Mouse (Mus musculus) megakaryocyte progenitor cell, adult 5-6 weeks (primary cell): ENCODE data around the gene Vsx1. TPM values are rescaled to one million over a fixed set of nuclear protein-coding genes. Genes with fewer than 3 reads are reported as not detected.
A peak's percentile ranks its signal among the peaks of the same experiment; 100 is the strongest.

Experiments
- ATAC-seq: replicated peaks from 2 replicates; pipeline ENCODE4 v1.8.0; 2016; ENCODE audit warnings: mild to moderate bottlenecking, moderate TSS enrichment, inconsistent platforms; ENCODE audit not compliant: poor library complexity
- total RNA-seq, 2 experiments: library from RNA; stranded (forward) in 1 of 2; stranded (reverse) in 1 of 2; fragments of 157-497, 149-512 nt in 1 of 2; fragments of 200-1000 nt in 1 of 2; gene quantifications; 2 replicates each; pipeline versions ENCODE4 v1.2.3 to v1.2.4; 2015 to 2017

The Vsx1 gene
- total RNA-seq, 2 experiments from 2014 or later: not detected

- 0 out of 2 replicates have a peak, but pooled peaks have one; percentile 15 for ATAC-seq
Measured at GRCm38 (mm10) chr2:150647681-150648299, 41.4 kb downstream of the Vsx1 start.

GRCm38 (mm10) chr2:150646411-150647121 is 42.6 kb downstream of the Vsx1 start:
- ATAC-seq: peak; percentile 70

GRCm38 (mm10) chr2:150645225-150645624 is 43.9 kb downstream of the Vsx1 start:
- ATAC-seq: peak; percentile 16; the same call in 1 of the 2 replicates

- ATAC-seq: no peak
Measured at GRCm38 (mm10) chr2:150643726-150644415, 45.3 kb downstream of the Vsx1 start.

- ATAC-seq: no peak
Measured at GRCm38 (mm10) chr2:150643166-150643565, 46.0 kb downstream of the Vsx1 start.

- peak; percentile 56 for ATAC-seq
Measured at GRCm38 (mm10) chr2:150638370-150638733, 50.8 kb downstream of the Vsx1 start.

GRCm38 (mm10) chr2:150637702-150638369 is 51.3 kb downstream of the Vsx1 start:
- no peak for ATAC-seq

GRCm38 (mm10) chr2:150635877-150636446 is 53.2 kb downstream of the Vsx1 start:
- peak; percentile 77 for ATAC-seq

Other genes with a start within 250 kb of the Vsx1 start
- 3.1 and 4.5 TPM in 2 replicates for gene Zfp442, start 237.9 kb downstream of the Vsx1 start, total RNA-seq (2015)
- 4.5 TPM in 2 replicates for gene Zfp442, start 237.9 kb downstream of the Vsx1 start, total RNA-seq (2017)
- gene Zfp345, start 204.3 kb downstream of the Vsx1 start, total RNA-seq (2015): 0.12 and 1.1 TPM in 2 replicates
- 0.17 TPM in 1 of 2 replicates, not detected in the other for gene Zfp345, start 204.3 kb downstream of the Vsx1 start, total RNA-seq (2017)
- gene Cst7, start 118.9 kb downstream of the Vsx1 start, total RNA-seq (2015): 422 and 485 TPM in 2 replicates
- gene Cst7, start 118.9 kb downstream of the Vsx1 start, total RNA-seq (2017): 323 and 389 TPM in 2 replicates
- gene Apmap, start 80.8 kb downstream of the Vsx1 start, total RNA-seq (2015): 33.7 and 36.6 TPM in 2 replicates
- gene Apmap, start 80.8 kb downstream of the Vsx1 start, total RNA-seq (2017): 71.2 and 73.6 TPM in 2 replicates
- gene Acss1, start 20.9 kb downstream of the Vsx1 start, total RNA-seq (2015): 9.7 and 18.1 TPM in 2 replicates
- 15.4 and 20.7 TPM in 2 replicates for gene Acss1, start 20.9 kb downstream of the Vsx1 start, total RNA-seq (2017)
- 11.5 and 11.8 TPM in 2 replicates for gene Entpd6, start 59.7 kb upstream of the Vsx1 start, total RNA-seq (2015)
- 13.3 and 18.0 TPM in 2 replicates for gene Entpd6, start 59.7 kb upstream of the Vsx1 start, total RNA-seq (2017)
- gene Pygb, start 97.4 kb upstream of the Vsx1 start, total RNA-seq (2015): 8.5 and 8.7 TPM in 2 replicates
- 24.0 and 33.9 TPM in 2 replicates for gene Pygb, start 97.4 kb upstream of the Vsx1 start, total RNA-seq (2017)
- 27.3 and 30.5 TPM in 2 replicates for gene Abhd12, start 215.4 kb upstream of the Vsx1 start, total RNA-seq (2015)
- 27.2 and 56.0 TPM in 2 replicates for gene Abhd12, start 215.4 kb upstream of the Vsx1 start, total RNA-seq (2017)
- 82.0 and 95.8 TPM in 2 replicates for gene Gins1, start 216.0 kb upstream of the Vsx1 start, total RNA-seq (2015)
- 126 and 140 TPM in 2 replicates for gene Gins1, start 216.0 kb upstream of the Vsx1 start, total RNA-seq (2017)